Mouse (Mus musculus) midbrain, embryonic 16.5 days (tissue): Measurements from ENCODE around the gene Ggct. TPM values are rescaled to one million over a fixed set of nuclear protein-coding genes. Genes with fewer than 3 reads are reported as not detected.

ENCODE experiments used
- ATAC-seq: fragments of 200-750 bp; cut with Nextera tagmentation; 2 replicates; pipeline ENCODE4 v1.8.0; 2017; ENCODE audit warnings: moderate TSS enrichment
- H3K27ac ChIP-seq: fragments of 300-500 bp; sonication (generic); 2 replicates; pipeline ENCODE4 v1.5.1; 2014; ENCODE audit warnings: mild to moderate bottlenecking, low read length, mixed read lengths
- H3K27me3 ChIP-seq: fragments of 300-500 bp; sonication (generic); 2 replicates; pipeline ENCODE4 v1.6.1; 2014; ENCODE audit warnings: low read depth, low read length, mixed read lengths; ENCODE audit not compliant: control insufficient read depth, insufficient read depth
- H3K36me3 ChIP-seq: fragments of 300-500 bp; sonication (generic); 2 replicates; pipeline ENCODE4 v1.6.1; 2014; ENCODE audit warnings: mild to moderate bottlenecking, low read length, moderate library complexity, mixed read lengths; ENCODE audit not compliant: control insufficient read depth, insufficient read depth
- H3K4me1 ChIP-seq: fragments of 300-500 bp; sonication (generic); 2 replicates; pipeline ENCODE4 v1.6.1; 2014; ENCODE audit warnings: mild to moderate bottlenecking, low read length, mixed read lengths; ENCODE audit not compliant: control insufficient read depth, insufficient read depth
- H3K4me2 ChIP-seq: fragments of 300-500 bp; sonication (generic); 2 replicates; pipeline ENCODE4 v1.6.1; 2014; ENCODE audit warnings: mild to moderate bottlenecking, low read length, mixed read lengths
- H3K4me3 ChIP-seq: fragments of 300-500 bp; sonication (generic); 2 replicates; pipeline ENCODE4 v1.5.1; 2014; ENCODE audit warnings: low read depth, mild to moderate bottlenecking, low read length, moderate library complexity, mixed read lengths
- H3K9ac ChIP-seq: fragments of 300-500 bp; sonication (generic); 2 replicates; pipeline ENCODE4 v1.6.1; 2014; ENCODE audit warnings: low read depth, low read length, mixed read lengths
- H3K9me3 ChIP-seq: fragments of 300-500 bp; sonication (generic); replicated peaks from 2 replicates; pipeline ENCODE4 v1.6.1; 2014; ENCODE audit warnings: mild to moderate bottlenecking, low read length, mixed read lengths; ENCODE audit not compliant: control insufficient read depth, poor library complexity, severe bottlenecking
- WGBS: fragments of 180-500 bp; shearing (Covaris S2); extraction: QIAGEN DNeasy Blood & Tissue Kit; methylation state at CpG from one replicate; pipeline ENCODE4 v1.1.7; 2014; 5-methylcytosine and 5-hydroxymethylcytosine counted together
- polyA plus RNA-seq: library from polyadenylated mRNA; unstranded; fragments of >200 nt; fragmentation: Nextera tagmentation; extraction: Ambion mirVana; gene quantifications from 2 replicates; pipeline ENCODE4 v1.2.1, GENCODE M21; 2015

Gene Ggct
- polyA plus RNA-seq, 1 experiment from 2014 or later: 13.6 TPM

DNA sequence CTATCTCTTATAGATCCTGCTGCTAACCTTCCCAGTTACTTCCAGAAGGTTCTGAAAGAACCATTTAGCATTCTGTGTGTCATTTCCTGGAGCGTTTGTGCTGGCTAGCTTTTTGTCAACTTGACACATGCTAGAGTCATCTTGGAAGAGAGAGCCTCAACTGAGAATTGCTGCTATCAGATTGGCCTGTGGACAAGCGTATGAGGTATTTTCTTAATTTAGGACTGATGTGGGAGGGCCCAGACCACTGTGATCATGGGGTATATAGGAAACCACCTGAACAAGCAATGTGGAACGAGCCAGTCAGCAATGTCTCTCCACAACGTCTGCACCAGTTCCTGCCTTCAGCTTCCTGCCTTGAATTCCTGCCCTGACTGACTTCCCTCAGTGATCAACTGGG lies 10.8 kb upstream of the Ggct start:
- Histone ChIP-seq H3K4me1 (no peaks in the 10 kb centered on the region), H3K27ac (no peak overlapping the region), H3K27me3 (no peaks in the 10 kb centered on the region), H3K9ac (no peak overlapping the region), H3K4me2 (no peak overlapping the region), H3K9me3 (no peaks in the 10 kb centered on the region), H3K4me3 (no peak overlapping the region), H3K36me3 (no peaks in the 10 kb centered on the region)
- ATAC-seq: no peak
- 85% methylated on average over 4 of the region's 4 CpGs for WGBS

DNA sequence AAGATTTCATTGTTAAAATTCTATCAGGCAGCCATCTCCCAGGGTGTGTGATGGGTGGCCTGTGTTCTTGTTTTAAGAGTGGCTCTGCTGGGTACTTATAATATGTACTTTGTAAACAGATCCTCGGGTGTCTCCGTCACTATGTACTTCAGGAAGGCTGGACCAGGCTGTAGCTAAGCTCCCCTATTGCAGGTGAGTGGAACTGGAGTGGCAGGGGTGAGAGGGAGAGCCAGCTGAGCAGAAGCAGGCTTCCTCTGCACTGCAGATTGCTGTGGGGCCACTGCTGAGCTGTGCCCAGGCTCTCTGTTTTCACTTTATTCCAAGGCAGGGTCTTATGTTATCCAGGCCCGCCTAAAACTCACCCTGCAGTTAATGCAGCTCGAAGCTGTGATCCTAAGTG lies 9.7 kb upstream of the Ggct start:
- Histone ChIP-seq H3K36me3 (no peaks in the 10 kb centered on the region), H3K4me2 (no peak overlapping the region), H3K9ac (no peak overlapping the region), H3K4me3 (no peak overlapping the region), H3K27me3 (no peaks in the 10 kb centered on the region), H3K4me1 (no peaks in the 10 kb centered on the region), H3K27ac (no peak overlapping the region), H3K9me3 (no peaks in the 10 kb centered on the region)
- WGBS: 78% methylated on average over 4 of the region's 4 CpGs
- no peak for ATAC-seq

DNA sequence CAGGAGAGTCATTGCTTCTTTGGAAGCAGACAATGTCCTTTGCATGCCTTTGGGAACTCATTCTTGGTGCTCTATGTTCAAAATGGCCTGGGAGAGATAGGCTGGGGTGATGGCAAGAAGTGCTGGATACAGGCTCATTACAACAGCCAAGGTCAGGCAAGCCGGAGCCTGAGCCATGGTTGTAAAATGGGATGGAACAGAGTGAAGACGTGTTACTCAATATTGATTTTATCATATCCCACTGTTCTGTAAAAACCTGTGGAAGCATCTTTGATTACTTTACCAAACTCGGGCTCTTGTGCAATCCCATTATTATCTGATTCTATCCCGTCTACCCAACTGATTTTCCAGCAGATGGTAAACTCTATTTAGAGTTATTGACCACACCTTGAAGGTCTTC lies 8.6 kb upstream of the Ggct start:
- ATAC-seq: no peak
- Histone ChIP-seq H3K9me3 (no peaks in the 10 kb centered on the region), H3K4me1 (no peaks in the 10 kb centered on the region), H3K36me3 (no peaks in the 10 kb centered on the region), H3K27ac (no peak overlapping the region), H3K27me3 (no peaks in the 10 kb centered on the region), H3K4me3 (no peak overlapping the region), H3K9ac (no peak overlapping the region), H3K4me2 (no peak overlapping the region)
- 86% methylated on average over 4 of the region's 4 CpGs for WGBS

DNA sequence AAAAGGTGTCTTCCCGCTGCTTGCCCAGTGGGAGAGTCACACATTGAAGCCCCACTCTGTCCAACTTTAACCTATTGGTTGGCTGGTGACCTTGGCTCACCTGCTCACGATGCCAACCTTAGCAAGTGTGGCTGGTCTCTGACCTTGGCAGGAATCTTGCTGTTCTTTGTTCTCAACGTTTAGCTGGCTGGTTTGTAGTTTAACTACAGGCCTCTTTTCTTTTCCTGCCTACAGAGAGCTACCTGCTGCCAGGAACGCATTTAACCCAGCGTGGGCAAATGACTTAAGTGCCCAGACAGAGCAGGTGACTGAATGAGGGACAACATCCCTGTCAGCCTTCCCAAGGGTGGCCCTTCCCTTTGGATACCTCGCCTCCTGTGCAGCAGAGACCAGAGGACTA lies 5.0 kb upstream of the Ggct start:
- H3K27ac ChIP-seq: no peak overlapping the region
- 79% methylated on average over 6 of the region's 6 CpGs for WGBS
- ATAC-seq: no peak

DNA sequence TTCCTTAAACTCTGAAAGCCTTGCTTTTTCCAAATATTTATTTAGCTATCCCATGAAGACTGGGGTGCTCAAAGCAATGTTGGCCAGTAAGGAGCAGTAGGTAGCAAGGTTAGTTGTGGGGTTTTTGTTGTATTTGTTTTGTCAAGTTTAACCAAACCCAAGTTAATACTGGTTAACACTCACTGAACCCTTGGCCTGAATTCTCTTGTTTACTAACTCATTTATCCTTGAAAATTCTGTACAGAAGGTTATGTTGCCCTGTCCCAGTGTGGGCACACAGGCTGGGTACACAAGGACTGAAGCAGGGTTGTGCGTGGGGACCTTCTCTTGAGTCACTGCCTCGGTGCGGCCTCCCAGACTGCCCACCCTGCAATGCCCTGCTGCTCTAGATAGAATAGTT lies 3.6 kb upstream of the Ggct start:
- Histone ChIP-seq H3K9ac (no peak overlapping the region), H3K4me3 (no peak overlapping the region), H3K36me3 (no peaks in the 10 kb centered on the region), H3K9me3 (no peaks in the 10 kb centered on the region), H3K4me2 (no peak overlapping the region), H3K27ac (no peak overlapping the region), H3K27me3 (no peaks in the 10 kb centered on the region), H3K4me1 (peaks cover 6% of the 10 kb centered on the region)
- 90% methylated on average over 3 of the region's 3 CpGs for WGBS
- no peak for ATAC-seq

More for the DNA sequence above, 5.0 kb upstream of the Ggct start:
- Histone ChIP-seq H3K9me3 (no peaks in the 10 kb centered on the region), H3K4me2 (no peak overlapping the region), H3K4me3 (no peak overlapping the region), H3K4me1 (no peaks in the 10 kb centered on the region), H3K27me3 (no peaks in the 10 kb centered on the region), H3K9ac (no peak overlapping the region), H3K36me3 (no peaks in the 10 kb centered on the region)

DNA sequence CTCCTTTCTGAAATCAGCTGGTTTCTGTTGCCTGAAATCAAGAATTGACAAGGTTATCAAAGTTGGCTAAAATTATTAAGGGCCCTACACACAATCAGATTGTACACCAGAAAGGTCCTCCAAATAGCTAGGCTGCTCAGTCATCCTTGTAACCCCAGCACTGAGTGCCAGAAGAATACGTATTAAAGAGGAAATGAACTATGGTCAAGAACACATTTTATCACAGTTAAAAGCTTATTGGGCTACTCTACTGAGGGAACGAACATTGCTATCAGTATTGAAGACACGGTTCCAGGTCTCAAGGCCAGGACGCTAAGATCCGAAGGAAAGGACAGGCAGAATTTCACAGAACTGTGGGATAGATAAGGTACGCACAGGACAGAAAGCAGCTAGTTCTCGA lies 609 bp downstream of the Ggct start:
- whole genome bisulfite sequencing: 3% methylated on average over 7 of the region's 7 CpGs
- Histone ChIP-seq H3K9ac (peak overlapping the region; percentile 77), H3K4me1 (peaks cover 6% of the 10 kb centered on the region), H3K9me3 (no peaks in the 10 kb centered on the region), H3K27me3 (no peaks in the 10 kb centered on the region), H3K27ac (peak overlapping the region; percentile 64), H3K4me3 (peak overlapping the region; percentile 66), H3K4me2 (peak overlapping the region; percentile 65), H3K36me3 (no peaks in the 10 kb centered on the region)
- no peak for ATAC-seq

DNA sequence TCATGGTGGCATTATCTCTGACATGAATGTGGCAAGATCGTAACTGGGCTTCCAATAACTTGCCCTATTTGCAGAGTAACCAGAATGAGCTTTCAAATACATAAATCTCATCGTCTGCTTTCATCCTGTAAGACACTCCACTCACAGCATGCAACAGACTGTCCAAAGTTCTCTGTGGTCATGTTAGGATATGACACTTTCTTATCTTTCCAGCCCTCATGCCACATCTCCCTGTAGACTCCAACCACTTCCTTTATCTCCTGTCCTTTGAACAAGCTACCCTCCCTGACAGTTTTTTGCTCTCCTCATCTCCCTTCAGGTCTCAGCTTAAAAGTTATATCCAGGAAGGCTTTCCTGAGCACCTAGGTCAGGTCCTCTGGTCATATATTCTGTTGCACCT lies 1.6 kb downstream of the Ggct start:
- Histone ChIP-seq H3K27ac (no peak overlapping the region), H3K4me3 (no peak overlapping the region), H3K4me2 (no peak overlapping the region), H3K36me3 (no peaks in the 10 kb centered on the region), H3K4me1 (peaks cover 6% of the 10 kb centered on the region), H3K9ac (no peak overlapping the region), H3K9me3 (no peaks in the 10 kb centered on the region), H3K27me3 (no peaks in the 10 kb centered on the region)
- WGBS: 87% methylated on average over 2 of the region's 2 CpGs
- no peak for ATAC-seq

DNA sequence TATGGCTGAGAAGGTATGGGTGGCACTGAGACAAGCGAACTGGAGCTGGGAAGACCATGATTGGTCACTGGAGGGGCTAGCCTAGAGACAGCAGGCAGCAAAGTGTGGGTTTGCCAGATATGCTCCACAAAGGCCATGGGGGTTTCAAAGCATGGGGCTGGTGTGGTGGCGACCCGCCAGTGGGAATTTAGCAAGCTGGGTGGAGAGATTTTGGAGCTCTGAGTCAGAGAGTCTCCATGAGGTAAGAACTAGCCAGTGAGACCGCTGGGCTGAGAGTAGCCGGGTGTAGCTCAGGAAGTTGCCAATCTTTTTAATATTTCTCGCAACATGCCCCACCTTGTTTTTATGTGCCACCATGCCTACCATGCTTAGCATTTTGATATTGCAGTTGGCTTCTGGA lies 4.6 kb downstream of the Ggct start:
- Histone ChIP-seq H3K4me1 (peaks cover 6% of the 10 kb centered on the region), H3K36me3 (no peaks in the 10 kb centered on the region), H3K27ac (no peak overlapping the region), H3K4me3 (no peak overlapping the region), H3K27me3 (no peaks in the 10 kb centered on the region), H3K4me2 (no peak overlapping the region), H3K9ac (no peak overlapping the region), H3K9me3 (no peaks in the 10 kb centered on the region)
- no peak for ATAC-seq
- 95% methylated on average over 6 of the region's 6 CpGs for WGBS

DNA sequence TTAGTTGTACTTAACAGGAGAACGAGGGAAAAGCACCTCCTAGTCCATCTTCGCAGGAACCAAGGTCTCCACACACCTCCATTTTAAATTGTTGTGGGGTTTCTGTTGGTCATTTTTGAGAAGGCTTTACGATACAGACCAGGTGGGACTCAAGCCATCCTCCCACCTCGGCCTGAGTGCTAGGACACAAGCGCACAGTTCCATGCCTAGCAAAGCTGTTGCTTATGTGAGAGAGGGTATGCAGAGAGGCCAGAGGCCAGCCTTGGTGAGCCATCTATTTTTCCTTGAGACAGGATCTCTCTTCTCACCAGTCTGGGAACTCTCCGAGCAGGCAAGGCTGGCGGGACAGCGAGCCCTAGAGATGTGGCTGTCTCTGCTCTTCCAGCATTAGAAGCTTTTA lies 8.7 kb downstream of the Ggct start:
- no peak overlapping the region for H3K9ac ChIP-seq
- H3K36me3 ChIP-seq: no peaks in the 10 kb centered on the region
- ATAC-seq: no peak
- no peaks in the 10 kb centered on the region for H3K4me1 ChIP-seq
- no peaks in the 10 kb centered on the region for H3K9me3 ChIP-seq
- no peak overlapping the region for H3K4me3 ChIP-seq
- 94% methylated on average over 8 of the region's 8 CpGs for WGBS
- no peak overlapping the region for H3K27ac ChIP-seq
- no peaks in the 10 kb centered on the region for H3K27me3 ChIP-seq
- H3K4me2 ChIP-seq: no peak overlapping the region

DNA sequence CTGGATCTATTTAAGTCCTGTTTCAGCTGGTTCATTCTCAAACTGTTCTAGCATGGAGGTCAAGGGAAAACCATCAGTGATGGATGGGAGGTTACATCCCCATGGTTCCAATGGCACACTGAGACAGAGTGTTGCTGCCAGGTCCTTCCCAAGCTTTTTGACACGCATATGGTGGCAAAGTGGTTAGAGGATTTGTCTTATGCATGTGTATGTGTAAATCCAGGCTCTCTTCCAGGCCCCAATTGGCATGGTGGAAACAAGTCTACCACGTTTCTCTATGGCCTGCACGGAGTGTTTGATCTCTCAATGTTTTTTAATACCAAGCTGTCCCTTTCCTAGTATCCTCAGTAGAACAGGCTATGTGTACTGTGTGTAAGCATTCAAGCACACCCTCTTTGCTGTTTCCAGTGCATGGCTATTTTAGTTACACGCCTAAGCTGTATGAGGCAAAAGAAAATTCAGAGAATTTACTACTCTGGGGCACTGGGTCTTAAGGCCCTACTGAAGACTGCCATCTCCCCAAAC lies 9.2 kb downstream of the Ggct start:
- no peak for ATAC-seq
- no peak overlapping the region for H3K27ac ChIP-seq
- H3K4me2 ChIP-seq: no peak overlapping the region
- H3K9ac ChIP-seq: no peak overlapping the region
- no peaks in the 10 kb centered on the region for H3K4me1 ChIP-seq
- H3K27me3 ChIP-seq: no peaks in the 10 kb centered on the region
- H3K9me3 ChIP-seq: no peaks in the 10 kb centered on the region
- no peaks in the 10 kb centered on the region for H3K36me3 ChIP-seq
- no peak overlapping the region for H3K4me3 ChIP-seq
- WGBS: 96% methylated on average over 4 of the region's 4 CpGs
